Mouse (Mus musculus): ENCODE measurements around the gene Ralgps1.

DNA sequence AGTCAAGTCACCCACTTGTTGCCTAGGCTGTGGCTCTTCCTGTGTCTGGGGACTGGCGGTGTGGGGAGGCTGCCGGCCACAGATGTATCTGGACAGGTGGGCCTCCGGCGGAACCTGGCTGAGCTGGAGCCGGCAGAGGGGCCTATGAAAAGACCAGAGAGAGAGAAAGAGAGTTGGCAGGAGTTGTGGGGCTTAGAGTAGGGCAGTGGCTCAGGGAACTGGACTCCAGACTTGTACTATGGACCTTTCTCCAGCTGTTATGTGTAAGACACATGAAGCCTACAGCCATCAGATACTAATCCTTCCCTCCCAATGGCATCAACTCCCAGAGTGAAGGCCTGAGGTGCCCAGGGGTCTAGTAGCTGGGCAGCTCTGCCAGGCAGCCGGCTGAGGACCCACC lies 212.4 kb downstream of the Ralgps1 start:
- TF ChIP-seq CTCF (IDR thresholded peaks at IDR 0.05; ENCODE audit: borderline replicate concordance, extremely low read depth, insufficient read depth, insufficient read length), result no peak
- no peak for TF ChIP-seq POLR2A (IDR thresholded peaks at IDR 0.05; ENCODE audit: borderline replicate concordance, extremely low read depth, insufficient read depth, insufficient read length, poor library complexity, severe bottlenecking)
